Mouse (Mus musculus) WW6 (cell line): ENCODE results near the gene Capza2.
"Not testable (repeated sequence)": the region's sequence is repeated elsewhere in the genome, so short reads cannot be mapped to it uniquely, and the experiment has no call there.

Experiments
- DNase-seq: peaks from one replicate; pipeline ENCODE4 v3.0.0-alpha.2; 2013; ENCODE audit warnings: low read depth, low spot score

The Capza2 gene

GRCm38 (mm10) chr6:17640031-17640430, 4.0 kb downstream of the Capza2 start:
- no peak for DNase-seq

- DNase-seq: no peak
Observed at GRCm38 (mm10) chr6:17642739-17643138, 6.7 kb downstream of the Capza2 start.

- no peak for DNase-seq
Observed at GRCm38 (mm10) chr6:17646107-17646506, 10.1 kb downstream of the Capza2 start.

- DNase-seq: no peak
Observed at GRCm38 (mm10) chr6:17652132-17652531, 16.1 kb downstream of the Capza2 start.

- no peak for DNase-seq
Observed at GRCm38 (mm10) chr6:17655080-17655479, 19.0 kb downstream of the Capza2 start.

GRCm38 (mm10) chr6:17657308-17657707, 21.3 kb downstream of the Capza2 start:
- DNase-seq: no peak

- no peak for DNase-seq
Observed at GRCm38 (mm10) chr6:17665348-17665747, 29.3 kb downstream of the Capza2 start.

- no peak for DNase-seq
Observed at GRCm38 (mm10) chr6:17666024-17666423, 30.0 kb downstream of the Capza2 start.

- DNase-seq: no peak
Observed at GRCm38 (mm10) chr6:17667813-17668212, 31.8 kb downstream of the Capza2 start.

GRCm38 (mm10) chr6:17668334-17668733, 32.3 kb downstream of the Capza2 start:
- DNase-seq: no peak

- DNase-seq: no peak
Observed at GRCm38 (mm10) chr6:17669826-17670225, 33.8 kb downstream of the Capza2 start.

GRCm38 (mm10) chr6:17675019-17675756, 39.2 kb downstream of the Capza2 start:
- no peak for DNase-seq

- no peak for DNase-seq
Observed at GRCm38 (mm10) chr6:17677008-17677407, 41.0 kb downstream of the Capza2 start.

GRCm38 (mm10) chr6:17680266-17680925, 44.4 kb downstream of the Capza2 start:
- no peak for DNase-seq

GRCm38 (mm10) chr6:17681810-17682209, 45.8 kb downstream of the Capza2 start:
- DNase-seq: no peak

- no peak for DNase-seq
Observed at GRCm38 (mm10) chr6:17688676-17689075, 52.6 kb downstream of the Capza2 start.

GRCm38 (mm10) chr6:17692647-17693046, 56.6 kb downstream of the Capza2 start, which contains the start of gene St7:
TSS of gene St7 (plus strand) at chr6:17692933.
- DNase-seq: no peak

- DNase-seq: no peak
Observed at GRCm38 (mm10) chr6:17693726-17694549, 57.9 kb downstream of the Capza2 start.

- no peak for DNase-seq
Observed at GRCm38 (mm10) chr6:17694550-17694951, 58.5 kb downstream of the Capza2 start.

GRCm38 (mm10) chr6:17696321-17696734, 60.3 kb downstream of the Capza2 start:
- no peak for DNase-seq

- no peak for DNase-seq
Observed at GRCm38 (mm10) chr6:17700936-17701612, 65.0 kb downstream of the Capza2 start.

- not testable (repeated sequence) for DNase-seq
Observed at GRCm38 (mm10) chr6:17704038-17704437, 68.0 kb downstream of the Capza2 start.
